Mouse (Mus musculus): ENCODE measurements around the gene Sdk2.

The Sdk2 gene

GRCm38 (mm10) chr11:113985826-113986416 lies 80.9 kb downstream of the Sdk2 start:
- no peak for DNase-seq

- DNase-seq, result no peak
These were observed 84.9 kb downstream of the Sdk2 start for GRCm38 (mm10) chr11:113981732-113982503.

- no peak for DNase-seq
These were observed 85.8 kb downstream of the Sdk2 start for GRCm38 (mm10) chr11:113981088-113981487.

GRCm38 (mm10) chr11:113978318-113978717 lies 88.5 kb downstream of the Sdk2 start:
- no peak for DNase-seq

GRCm38 (mm10) chr11:113975667-113975970 lies 91.2 kb downstream of the Sdk2 start:
- DNase-seq, result no peak

- no peak for DNase-seq
These were observed 91.8 kb downstream of the Sdk2 start for GRCm38 (mm10) chr11:113974876-113975666.

- DNase-seq, result no peak
These were observed 94.4 kb downstream of the Sdk2 start for GRCm38 (mm10) chr11:113972517-113972872.

- no peak for DNase-seq
These were observed 95.0 kb downstream of the Sdk2 start for GRCm38 (mm10) chr11:113971609-113972516.

GRCm38 (mm10) chr11:113970026-113970425 lies 96.8 kb downstream of the Sdk2 start:
- no peak for DNase-seq

GRCm38 (mm10) chr11:113965214-113965613 lies 101.6 kb downstream of the Sdk2 start:
- DNase-seq, result no peak

GRCm38 (mm10) chr11:113962751-113963150 lies 104.1 kb downstream of the Sdk2 start:
- no peak for DNase-seq

- no peak for DNase-seq
These were observed 115.2 kb downstream of the Sdk2 start for GRCm38 (mm10) chr11:113951616-113951988.

- no peak for DNase-seq
These were observed 115.8 kb downstream of the Sdk2 start for GRCm38 (mm10) chr11:113950904-113951615.

GRCm38 (mm10) chr11:113948676-113949075 lies 118.2 kb downstream of the Sdk2 start:
- DNase-seq, result no peak

GRCm38 (mm10) chr11:113942101-113942735 lies 124.6 kb downstream of the Sdk2 start:
- no peak for DNase-seq

- DNase-seq, result no peak
These were observed 133.2 kb downstream of the Sdk2 start for GRCm38 (mm10) chr11:113933678-113934077.

GRCm38 (mm10) chr11:113932909-113933308 lies 133.9 kb downstream of the Sdk2 start:
- DNase-seq, result no peak

GRCm38 (mm10) chr11:113931701-113932100 lies 135.1 kb downstream of the Sdk2 start:
- DNase-seq, result no peak

- no peak for DNase-seq
These were observed 136.7 kb downstream of the Sdk2 start for GRCm38 (mm10) chr11:113930112-113930511.

GRCm38 (mm10) chr11:113928831-113929230 lies 138.0 kb downstream of the Sdk2 start:
- DNase-seq, result no peak

- no peak for DNase-seq
These were observed 138.6 kb downstream of the Sdk2 start for GRCm38 (mm10) chr11:113928291-113928690.

GRCm38 (mm10) chr11:113927826-113928225 lies 139.0 kb downstream of the Sdk2 start:
- DNase-seq, result no peak
